Mouse (Mus musculus) adrenal gland, postnatal 25 days (tissue): ENCODE results near the gene Arhgef3. TPM values are rescaled to one million over a fixed set of nuclear protein-coding genes. Genes with fewer than 3 reads are reported as not detected.
"Not testable (repeated sequence)": the region's sequence is repeated elsewhere in the genome, so short reads cannot be mapped to it uniquely, and the experiment has no call there.

Experiments used
- DNase-seq: peaks from one replicate; pipeline ENCODE4 v3.0.0; 2021; ENCODE audit warnings: mixed read lengths
- total RNA-seq: library from RNA; stranded (reverse); gene quantifications from 2 replicates; pipeline ENCODE4 v1.2.3, GENCODE M21; 2021

Gene Arhgef3
- total RNA-seq, 1 experiment from 2014 or later = 47.8 TPM

DNA sequence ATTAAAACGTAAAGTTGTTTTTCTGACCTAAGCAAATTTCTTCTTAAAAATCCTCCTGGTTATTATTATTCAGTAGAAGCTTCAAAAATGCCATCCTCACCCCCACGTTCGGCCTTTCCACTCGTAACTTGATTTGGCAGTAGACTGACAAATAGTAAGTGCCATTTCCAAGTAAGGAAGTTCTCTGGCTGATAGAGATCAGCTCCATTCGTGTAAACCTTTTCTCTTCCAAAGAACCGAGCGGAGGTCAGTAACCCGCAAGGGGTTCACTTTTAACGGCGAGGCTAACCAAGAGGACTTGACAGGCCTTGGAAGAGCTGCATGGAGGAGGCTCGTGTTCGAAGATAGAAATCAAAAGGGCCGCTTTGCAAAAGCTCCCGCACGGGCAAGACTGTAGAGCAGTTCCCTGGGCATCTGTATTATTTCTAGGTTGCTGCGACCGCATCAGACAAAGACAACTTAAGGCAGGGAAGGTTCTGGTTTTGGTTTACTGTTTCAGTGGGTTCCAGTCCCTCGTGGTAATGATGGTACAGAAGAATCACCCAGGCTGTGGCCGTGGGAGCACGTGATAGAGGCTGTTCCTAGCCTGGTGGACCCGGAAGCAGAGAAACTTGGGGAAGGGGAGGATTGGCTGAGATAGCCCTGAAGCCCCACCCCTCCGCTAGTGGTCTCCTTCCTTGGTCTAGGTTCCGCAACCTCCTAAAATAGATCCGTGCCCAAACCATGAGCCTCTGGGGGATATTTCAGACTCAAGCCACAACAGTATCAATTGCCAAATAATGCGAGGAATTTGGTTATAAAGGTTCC, 117.5 kb downstream of the Arhgef3 start:
- no peak for DNase-seq

DNA sequence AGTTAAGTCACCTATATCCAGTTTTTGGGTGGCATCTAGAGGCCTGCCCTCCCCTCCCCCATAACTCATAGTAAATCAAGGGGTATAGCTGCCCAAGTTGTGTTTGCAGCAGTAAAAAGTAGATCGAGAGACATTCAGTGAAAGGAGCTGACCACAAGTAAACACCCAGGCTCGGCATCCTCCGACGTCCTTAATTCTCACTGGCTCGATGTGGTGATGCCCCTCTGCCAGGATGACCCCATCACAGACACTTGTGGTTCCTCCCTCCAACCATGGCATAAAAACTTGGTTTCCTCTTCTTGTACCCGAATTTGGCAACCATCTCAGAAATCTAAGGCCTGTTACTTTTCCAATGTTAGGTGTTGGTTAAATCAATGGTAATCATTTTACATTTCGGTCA, 118.4 kb downstream of the Arhgef3 start:
- no peak for DNase-seq

DNA sequence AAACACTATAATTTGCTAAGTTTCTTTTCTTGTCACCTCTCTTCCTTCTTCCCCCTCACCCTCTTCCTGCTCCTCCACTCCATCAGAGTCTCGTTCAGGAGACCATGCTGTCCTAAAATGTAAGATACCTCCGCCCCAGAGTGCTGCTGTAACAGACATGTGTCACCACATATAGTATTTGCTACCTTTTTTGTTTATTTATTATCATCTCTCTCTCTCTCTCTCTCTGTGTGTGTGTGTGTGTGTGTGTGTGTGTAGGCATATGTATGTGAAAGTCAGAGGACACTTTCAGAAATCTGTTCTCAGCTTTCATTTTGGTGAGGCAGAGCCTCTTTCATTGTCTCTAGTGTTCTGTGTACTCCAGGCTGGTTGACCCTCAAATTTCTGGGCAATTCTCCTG, 119.0 kb downstream of the Arhgef3 start:
- no peak for DNase-seq

DNA sequence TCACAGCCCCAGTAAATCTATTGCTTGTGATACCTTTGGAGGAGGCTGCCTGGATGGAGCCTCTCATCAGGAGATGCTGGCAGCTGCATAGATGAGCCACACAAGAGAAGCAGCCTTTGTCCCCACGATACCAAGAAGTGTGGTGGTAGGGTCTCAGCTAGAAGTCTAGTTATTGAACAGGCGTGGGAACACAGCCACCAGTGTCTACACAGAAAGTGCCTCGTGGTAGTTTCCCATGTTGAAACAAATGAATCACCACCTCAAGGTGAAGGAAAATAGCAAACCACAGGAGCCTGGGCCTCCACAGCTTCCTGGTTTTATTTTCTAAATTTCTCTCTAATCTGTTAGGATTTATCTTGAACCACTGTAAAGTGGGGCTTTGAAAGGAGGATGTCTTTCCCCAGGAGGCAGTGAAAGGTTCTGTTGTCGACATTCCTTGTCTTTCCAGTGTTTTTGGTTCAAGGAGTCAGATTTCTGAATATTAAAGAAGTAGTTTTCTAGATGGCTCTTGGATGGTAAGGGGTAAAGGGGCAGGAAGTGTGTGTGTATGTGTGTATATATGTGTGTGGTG, 119.7 kb downstream of the Arhgef3 start:
- DNase-seq = no peak

DNA sequence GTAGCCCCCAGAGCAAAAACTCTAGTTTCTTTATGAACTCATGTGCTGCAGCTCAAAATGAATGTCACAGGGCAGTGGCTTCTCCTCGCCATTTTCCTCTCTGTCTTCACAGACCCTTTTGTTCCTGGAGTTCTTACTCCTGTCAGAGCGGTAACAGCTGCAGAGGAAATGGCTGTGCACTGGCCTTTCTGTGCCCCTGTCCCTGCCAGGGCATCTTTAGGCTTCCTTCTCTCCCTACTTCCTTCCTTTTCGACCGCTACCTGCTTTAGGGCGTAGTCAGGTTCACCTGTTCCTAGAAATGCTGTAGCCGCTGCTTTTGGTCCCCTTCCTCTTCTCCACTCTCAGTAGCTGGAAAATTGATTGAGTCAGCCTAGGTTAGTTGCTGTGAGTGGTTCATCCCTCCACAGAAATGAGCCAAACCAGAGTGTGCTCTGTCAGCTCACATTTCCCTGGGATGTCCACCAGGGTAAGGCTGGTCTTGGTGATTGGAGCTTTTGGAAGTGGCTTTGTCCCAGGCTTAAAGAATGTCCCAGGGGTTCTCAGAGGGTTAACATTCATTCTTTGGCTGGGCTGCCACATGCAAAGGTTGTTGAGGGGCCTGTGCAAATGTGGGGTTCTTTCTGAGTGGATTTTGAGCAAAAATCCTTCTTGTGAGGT, 121.3 kb downstream of the Arhgef3 start:
- no peak for DNase-seq

DNA sequence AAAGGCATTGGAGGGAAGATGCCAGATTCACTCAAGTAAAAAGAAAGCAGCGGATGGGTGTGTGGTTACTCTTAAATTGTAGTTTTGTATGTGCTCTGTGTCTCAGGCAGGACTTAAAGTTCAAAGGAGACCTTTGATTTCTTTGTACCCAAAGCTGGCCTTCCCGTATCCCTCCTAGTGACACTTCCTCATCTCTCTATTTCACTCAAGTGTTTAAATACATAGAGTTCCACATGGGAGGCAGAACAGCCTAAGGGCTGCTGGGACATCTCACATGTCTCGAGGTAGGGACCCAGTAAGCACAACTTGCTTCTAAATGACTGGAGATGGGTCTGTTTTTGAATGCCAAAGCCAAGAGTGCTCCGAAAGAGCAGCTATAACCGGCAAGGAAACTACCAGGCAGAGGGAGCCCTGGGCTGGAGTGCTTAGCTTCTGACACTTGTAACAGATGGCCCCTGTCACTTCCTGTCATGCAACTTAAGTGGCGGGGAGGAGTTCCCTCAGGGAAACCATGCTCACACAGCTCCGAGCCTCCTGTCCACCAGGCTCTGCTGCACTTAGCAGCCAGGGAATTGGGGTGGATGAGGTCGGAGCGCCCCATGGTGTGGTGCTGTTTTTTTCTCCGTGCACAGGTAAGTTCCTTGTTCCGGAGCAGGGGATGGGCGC, 123.0 kb downstream of the Arhgef3 start:
- peak; percentile 27 for DNase-seq

DNA sequence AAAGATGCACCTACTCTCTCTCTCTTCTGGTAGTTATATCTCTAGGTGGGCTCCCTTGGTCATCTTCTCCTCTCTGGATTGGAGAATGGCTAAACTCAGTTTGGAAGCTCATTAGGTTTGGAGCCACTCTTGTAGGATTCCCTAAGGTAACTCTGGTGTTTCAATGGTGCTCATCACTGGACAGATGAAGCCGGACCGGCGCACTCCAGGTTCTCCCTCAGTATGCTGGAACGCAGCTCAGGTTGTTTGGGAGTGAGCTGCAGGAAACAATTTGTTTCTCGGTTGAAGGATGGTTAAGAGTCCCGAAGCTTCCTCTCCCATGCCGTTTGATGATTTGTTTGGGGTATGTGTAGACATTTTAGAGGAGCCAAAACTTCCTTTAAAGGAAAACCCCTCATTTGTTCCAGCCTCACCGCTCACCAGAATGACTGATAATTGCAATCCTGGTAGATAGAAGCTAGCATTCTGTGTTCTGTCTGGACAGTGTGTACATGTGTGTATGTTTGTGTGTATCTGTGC, 124.0 kb downstream of the Arhgef3 start:
- no peak for DNase-seq

DNA sequence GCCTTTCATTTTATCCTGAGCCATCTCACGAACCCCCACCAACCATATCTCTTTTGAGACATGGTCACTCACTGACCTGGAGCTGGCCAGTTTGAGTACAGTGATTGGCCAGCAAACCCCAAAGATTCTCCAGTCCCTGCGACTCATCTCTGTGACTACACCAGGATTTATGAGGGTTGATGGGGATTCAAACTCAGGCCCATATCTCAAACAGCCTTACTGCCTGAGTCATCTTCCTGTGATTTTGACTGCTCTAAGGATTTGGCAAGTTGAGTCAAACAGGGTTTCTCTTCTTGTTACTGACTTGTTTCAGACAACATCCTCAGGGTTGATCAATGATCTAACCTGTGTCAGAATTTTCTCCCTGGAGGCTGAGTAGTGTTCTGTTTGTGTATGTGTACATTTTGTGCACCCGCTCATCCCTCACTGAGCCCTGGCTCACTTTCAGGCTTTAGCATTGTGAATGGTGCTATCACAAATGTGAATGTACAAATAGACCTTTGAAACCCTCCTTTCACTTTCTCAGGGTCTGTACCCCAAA, 124.9 kb downstream of the Arhgef3 start:
- no peak for DNase-seq

DNA sequence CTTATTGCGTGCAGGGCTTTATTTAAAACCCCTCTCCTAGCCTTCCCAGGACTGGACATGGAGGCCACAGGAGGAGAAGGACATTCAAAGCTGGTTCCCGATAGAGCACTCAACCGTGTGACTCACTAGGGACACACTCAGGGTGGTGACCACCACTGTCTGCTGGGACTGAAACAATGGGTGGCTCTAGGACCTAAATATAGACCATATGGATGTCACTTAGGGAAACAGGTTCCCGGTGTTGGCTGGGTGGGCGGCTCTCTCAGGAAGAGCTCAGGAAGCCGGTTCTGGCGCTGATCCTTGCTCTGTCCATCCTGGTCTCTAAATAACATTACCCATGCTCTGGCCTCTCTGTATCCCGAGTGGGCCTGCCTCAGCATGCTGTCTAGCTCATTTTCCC, 127.6 kb downstream of the Arhgef3 start:
- peak; percentile 20 for DNase-seq

DNA sequence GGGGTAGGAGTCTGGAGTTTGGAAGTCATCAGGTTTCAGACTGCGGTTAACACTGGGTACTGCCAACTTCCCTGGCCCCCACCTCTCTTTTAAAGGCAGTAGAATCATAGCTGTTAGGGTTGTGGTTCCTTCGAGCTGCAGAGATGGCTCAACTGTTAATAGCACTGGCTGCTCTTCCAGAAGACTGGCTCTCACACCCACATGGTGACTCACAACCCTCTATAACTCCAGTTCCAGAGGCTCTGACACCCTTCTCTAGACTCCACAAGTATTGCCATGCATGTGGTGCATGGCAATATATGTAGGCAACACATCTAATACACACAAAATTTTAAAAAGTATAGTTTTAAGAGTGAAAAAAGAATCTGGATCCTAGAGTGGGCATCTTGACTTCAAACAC, 128.1 kb downstream of the Arhgef3 start:
- DNase-seq = no peak

DNA sequence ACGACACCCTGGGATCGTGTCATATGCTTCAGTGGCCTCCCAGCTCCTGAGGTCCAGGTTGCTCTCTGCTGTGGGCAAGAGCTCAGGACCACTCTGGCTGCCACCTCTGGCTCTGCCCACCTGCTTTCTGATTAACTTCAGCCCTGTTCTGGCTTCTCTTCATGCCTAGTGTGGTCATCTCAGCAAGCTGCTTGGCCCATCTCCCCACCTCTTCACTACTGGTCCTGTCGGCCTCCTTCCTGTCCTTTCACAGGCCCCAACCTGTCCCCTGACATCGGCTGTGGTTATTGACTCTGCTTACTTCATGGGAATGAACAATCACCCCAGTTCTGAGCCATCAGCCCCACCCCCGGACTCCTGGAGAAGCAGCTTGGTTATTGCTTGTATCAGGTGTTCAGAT, 128.9 kb downstream of the Arhgef3 start:
- no peak for DNase-seq

DNA sequence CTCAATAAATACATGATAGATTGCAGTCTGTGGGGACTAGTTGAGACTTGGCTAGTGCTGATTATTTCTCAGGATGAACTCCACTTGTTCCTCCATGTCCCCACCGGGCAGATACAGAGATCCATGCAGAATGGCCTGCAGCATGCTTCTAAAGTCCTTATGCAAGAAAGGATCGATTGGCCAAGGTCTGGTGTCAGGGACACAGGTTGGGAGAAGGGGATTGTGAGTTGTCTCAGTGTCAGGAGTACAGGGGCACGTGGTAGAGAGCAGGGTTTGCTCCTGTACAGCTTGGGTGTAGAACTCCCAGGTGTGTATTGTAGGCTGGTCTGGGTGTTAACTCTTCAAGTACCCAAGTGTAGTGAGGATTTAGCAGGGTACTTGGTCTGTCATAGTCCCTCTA, 130.2 kb downstream of the Arhgef3 start:
- no peak for DNase-seq

DNA sequence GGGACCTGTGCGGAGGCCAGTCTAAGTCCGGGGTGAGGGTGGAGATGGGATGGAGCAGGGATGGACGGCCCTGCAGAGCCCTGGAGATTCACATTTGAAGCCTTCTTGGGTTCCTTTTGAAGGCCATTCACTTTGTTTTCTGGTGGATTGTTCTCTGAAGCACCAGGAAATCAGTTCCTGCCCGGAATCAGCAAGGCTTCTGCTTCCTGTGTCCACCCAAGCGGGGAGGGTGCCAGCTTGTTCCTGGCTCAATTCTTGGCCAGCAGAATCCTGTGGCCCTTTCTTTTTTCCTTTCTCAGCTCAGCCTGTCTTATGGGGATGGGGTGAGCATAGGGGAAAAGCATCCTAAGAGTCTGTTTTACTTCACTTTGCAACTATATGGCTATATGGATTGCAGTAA, 131.7 kb downstream of the Arhgef3 start:
- peak; percentile 22 for DNase-seq

DNA sequence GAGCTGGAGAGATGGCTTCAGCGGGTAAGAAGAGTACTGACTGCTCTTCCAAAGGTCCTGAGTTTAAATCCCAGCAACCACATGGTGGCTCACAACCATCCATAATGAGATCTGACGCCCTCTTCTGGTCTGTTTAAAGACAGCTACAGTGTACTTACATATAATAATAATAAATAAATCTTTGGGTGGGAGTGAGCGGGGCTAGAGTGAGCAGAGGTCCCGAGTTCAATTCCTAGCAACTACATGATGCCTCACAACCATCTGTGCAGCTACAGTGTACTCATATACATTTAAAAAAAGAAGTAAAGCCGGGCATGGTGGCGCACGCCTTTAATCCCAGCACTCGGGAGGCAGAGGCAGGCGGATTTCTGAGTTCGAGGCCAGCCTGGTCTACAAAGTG, 132.2 kb downstream of the Arhgef3 start:
- not testable (repeated sequence) for DNase-seq

DNA sequence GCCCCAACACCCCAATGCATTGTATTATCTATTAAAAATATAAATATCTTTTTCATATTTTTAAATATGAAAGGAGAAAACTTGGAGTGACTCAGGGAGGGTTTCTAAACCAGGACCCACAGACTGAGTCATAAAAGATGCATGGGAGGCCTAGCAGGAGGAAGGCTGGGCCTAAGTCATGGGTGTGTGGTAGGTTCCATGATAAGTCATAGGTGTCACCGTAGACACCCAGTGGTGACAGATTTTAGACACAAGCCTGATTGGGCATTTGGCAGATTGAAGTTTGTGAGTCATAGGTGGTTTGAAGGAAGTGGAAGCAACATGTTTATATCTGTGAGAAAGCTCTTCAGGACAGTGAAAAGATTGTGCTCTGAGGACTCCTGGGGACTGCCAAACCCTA, 134.4 kb downstream of the Arhgef3 start:
- DNase-seq = no peak

DNA sequence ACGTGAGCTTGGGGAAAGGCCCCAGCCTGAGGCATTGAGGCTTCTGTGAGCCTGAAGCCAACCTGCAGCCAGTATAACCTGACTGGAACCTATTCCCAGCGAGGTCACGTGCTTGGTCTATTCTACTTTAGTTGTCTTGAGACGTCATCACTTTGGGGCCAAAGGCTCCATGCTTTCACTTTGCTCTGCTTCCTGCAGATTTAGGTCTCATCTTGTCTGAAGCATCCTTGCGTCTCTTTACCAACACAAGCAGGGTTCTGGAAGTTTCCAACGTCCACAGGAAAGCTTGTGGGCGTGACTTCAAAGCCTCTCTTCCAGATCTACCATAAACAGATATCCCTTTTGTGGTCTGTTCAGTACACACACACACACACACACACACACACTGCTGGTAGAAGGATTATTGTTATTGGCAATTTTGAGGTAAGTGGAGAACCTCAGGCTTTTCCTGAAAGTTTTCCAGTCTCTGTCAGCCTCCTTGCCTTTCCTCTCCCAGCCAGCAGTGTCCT, 135.6 kb downstream of the Arhgef3 start:
- no peak for DNase-seq

DNA sequence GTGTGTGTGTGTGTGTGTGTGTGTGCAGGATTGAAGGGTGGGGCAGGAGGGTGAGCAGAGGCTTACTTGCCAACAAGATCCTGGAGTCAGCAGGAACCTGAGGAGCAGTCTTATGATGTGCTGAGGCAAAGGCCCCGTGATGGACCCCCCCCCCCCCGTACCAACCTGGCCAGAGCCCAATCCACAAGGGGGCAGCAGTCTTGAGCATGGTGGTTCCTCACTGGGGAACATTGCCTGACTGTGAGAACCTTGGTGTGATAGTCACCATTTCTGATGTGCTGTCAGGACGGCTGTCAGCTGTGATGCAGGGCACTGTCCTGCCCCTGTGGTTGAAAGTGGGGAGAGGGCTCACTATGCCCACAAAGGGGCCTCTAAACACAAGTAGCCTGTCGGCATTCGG, 138.7 kb downstream of the Arhgef3 start:
- no peak for DNase-seq

DNA sequence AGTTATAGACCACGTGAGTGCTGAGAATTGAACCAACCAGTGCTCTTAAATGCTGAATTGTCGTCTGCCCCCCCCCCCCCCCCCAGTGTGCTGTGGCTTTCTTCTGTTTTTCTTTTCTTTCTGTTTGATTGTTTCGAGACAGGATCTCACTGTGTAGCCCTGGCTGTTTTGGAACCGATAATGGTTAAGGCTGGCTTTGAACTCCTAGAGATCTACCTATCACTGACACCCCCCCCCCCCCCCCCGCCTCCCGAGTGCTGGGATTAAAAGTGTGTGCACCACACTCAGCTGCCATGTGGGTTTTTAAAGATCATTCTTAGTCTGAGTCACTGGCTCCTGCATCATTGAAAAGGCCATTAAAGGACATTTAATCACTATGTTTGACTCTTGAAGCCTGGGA, 147.7 kb downstream of the Arhgef3 start:
- DNase-seq = no peak

DNA sequence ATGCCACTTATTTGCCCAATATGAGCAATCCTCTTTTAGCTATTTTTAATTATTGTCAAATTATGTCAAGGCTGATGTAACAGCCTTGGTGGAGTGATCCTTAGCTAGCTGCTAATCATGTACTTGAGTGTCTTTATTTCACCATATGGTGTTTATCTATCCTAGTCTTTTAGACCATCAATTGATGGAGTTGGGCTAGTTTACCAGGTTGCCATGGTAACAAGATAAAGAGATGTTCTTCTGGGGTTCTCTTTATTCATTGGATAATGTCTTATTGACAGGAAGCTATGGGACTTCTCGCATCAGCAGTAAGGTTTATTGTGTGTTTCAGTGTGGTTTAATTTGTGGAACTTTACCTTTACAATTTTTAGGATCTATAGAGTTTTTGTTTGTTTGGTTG, 151.9 kb downstream of the Arhgef3 start:
- no peak for DNase-seq

DNA sequence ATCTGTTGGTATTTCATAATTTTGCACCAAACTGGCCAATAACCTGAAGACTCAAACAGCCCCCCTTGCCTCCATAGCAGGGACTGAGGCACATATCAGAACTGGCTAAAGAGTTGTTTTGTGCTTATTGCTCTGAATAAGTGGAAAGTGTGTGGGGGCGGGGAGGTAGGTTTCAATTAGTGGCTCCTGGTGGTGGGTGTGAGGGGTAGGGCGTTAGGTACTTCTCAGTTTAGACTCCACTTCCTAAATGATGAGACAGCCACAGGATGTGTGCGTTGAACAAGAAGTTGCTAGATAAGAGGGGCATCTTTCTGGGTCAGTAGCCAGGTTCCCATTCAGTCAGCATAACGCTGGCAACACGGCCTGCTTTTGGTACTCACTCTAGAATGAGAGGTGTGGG, 153.4 kb downstream of the Arhgef3 start:
- DNase-seq = no peak

DNA sequence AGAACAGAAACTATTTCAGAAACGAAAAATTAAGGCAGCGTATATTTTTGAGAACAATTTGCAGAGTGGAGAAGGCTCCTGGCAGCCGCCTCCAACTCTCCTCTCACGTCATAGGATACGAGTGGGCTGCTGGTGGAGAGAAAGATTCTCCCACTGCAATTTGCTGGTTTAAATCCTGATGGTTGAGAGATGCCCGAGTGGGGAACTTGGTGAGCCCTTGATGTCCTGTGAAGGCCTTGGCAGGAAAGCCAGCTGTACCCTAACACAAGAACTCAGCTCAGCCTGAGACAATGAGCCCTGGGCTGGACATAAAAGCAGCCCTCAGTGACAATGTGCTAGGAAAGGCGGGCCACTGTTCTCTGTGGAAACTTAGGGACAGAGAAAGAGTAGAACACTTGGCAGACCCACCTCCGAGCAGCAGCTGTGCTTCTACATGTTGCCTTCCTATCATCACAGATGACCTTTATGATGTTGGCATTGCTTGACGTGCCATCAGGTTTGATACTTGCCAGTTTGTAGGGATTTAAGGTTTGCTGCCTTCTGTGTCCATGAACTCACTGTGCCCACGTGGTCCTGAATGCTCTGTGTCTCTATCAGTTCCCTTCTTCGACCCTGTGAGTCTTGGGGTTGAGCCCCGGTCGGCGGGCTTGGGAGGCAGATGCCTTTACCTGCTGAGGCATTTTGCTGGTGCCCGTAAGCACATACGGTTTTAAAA, 154.4 kb downstream of the Arhgef3 start:
- no peak for DNase-seq

DNA sequence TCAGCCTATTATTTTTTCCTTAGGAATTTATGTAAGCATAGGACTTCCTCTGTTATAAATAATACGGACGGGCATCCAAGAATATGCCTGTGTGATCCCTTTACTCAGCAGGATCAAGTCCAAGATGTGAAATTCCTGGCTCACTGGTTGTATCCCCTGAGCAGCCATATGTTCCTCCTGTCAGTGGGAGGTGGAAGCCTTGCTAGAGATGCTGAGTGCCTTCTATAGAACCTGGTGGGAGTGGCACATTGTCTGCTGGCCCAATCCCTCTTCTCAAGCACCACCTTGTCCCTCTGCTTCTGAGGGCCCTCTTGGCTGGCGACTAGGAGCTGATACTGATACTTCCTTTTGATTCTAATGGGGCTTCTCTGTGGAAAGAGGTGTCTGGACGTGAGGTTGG, 155.1 kb downstream of the Arhgef3 start:
- no peak for DNase-seq
